Mouse (Mus musculus) kidney, adult 2 months (tissue): Measurements from ENCODE around the gene Olfr229. TPM values are rescaled to one million over a fixed set of nuclear protein-coding genes. Genes with fewer than 3 reads are reported as not detected.
"Not testable (repeated sequence)": the region's sequence is repeated elsewhere in the genome, so short reads cannot be mapped to it uniquely, and the experiment has no call there.

Experiments
- DNase-seq: peaks from one replicate; pipeline ENCODE4 v3.0.0; 2021
- H3K27ac ChIP-seq: fragments of 200-500 bp; 2 replicates; pipeline ENCODE4 v1.5.1; 2012; ENCODE audit warnings: low read depth, low read length, control low read depth, inconsistent platforms; ENCODE audit not compliant: insufficient read depth
- H3K27me3 ChIP-seq: fragments of 200-500 bp; replicated peaks from 2 replicates; pipeline ENCODE4 v1.6.1; 2012; ENCODE audit warnings: mild to moderate bottlenecking, moderate library complexity, low read length, inconsistent platforms; ENCODE audit not compliant: control insufficient read depth, insufficient read depth
- H3K36me3 ChIP-seq: fragments of 200-500 bp; 2 replicates; pipeline ENCODE4 v1.6.1; 2012; ENCODE audit warnings: mild to moderate bottlenecking, moderate library complexity, low read length, inconsistent platforms; ENCODE audit not compliant: control insufficient read depth, insufficient read depth
- H3K4me1 ChIP-seq: fragments of 200-500 bp; 2 replicates; pipeline ENCODE4 v1.6.1; 2011; ENCODE audit warnings: low read length; ENCODE audit not compliant: control insufficient read depth, insufficient read depth
- H3K4me3 ChIP-seq: fragments of 200-500 bp; 2 replicates; pipeline ENCODE4 v1.5.1; 2011; ENCODE audit warnings: mild to moderate bottlenecking, low read depth, low read length, control low read depth; ENCODE audit not compliant: insufficient read depth
- CTCF ChIP-seq: fragments of 200-500 bp; conservative IDR thresholded peaks from 2 replicates; pipeline ENCODE4 v1.5.1; 2011; ENCODE audit warnings: low read depth, mild to moderate bottlenecking, control low read depth, low read length, moderate library complexity, mixed read lengths; ENCODE audit not compliant: insufficient read depth, insufficient read length
- POLR2A ChIP-seq: fragments of 200-500 bp; IDR thresholded peaks from one replicate; pipeline ENCODE4 v1.6.1; 2011; ENCODE audit warnings: low read depth, low read length, control low read depth
- WGBS: fragments of 180-500 bp; shearing (Covaris S2); methylation state at CpG from one replicate; pipeline ENCODE4 v1.1.7; 2018; 5-methylcytosine and 5-hydroxymethylcytosine counted together
- polyA plus RNA-seq: library from polyadenylated mRNA; depleted of rRNA; stranded (reverse); fragments of >200 nt; gene quantifications from 2 replicates; pipeline ENCODE4 v1.2.3, GENCODE M21; 2012; rRNA removed

The Olfr229 gene
- not detected in 2 replicates for polyA plus RNA-seq

GRCm38 (mm10) chr9:39907036-39907435, at the start of gene Olfr229:
Gene Olfr229 (plus strand): TSS chr9:39907336.
- Histone ChIP-seq H3K27ac (no peak within 1 kb of the TSS), H3K36me3 (no peaks in the 10 kb centered on the region), H3K4me1 (no peaks in the 10 kb centered on the region), H3K27me3 (no peaks in the 10 kb centered on the region), H3K4me3 (no peak within 1 kb of the TSS)
- DNase-seq: no peak
- no peak for TF ChIP-seq POLR2A
- WGBS: 61% methylated on average over 2 of the region's 2 CpGs

- H3K4me3 ChIP-seq: no peak within 1 kb of the TSS
These were observed 41.0 kb upstream of the Olfr229 start, which contains the start of gene Olfr972 for GRCm38 (mm10) chr9:39866122-39866521. Gene Olfr972 (plus strand): TSS chr9:39866422.

GRCm38 (mm10) chr9:39871986-39872385, 35.1 kb upstream of the Olfr229 start:
- not testable (repeated sequence) for H3K27me3 ChIP-seq, H3K27ac ChIP-seq, H3K36me3 ChIP-seq, H3K4me1 ChIP-seq, DNase-seq, H3K4me3 ChIP-seq
- 87% methylated on average over 1 of the region's 1 CpGs for WGBS

More at GRCm38 (mm10) chr9:39866122-39866521, 41.0 kb upstream of the Olfr229 start, which contains the start of gene Olfr972:
- WGBS: 60% methylated on average over 2 of the region's 2 CpGs
- no peak within 1 kb of the TSS for H3K27ac ChIP-seq
- TF ChIP-seq CTCF (no peak), POLR2A (no peak)
- no peak for DNase-seq
- no peaks in the 10 kb centered on the region for H3K4me1 ChIP-seq
- no peaks in the 10 kb centered on the region for H3K27me3 ChIP-seq
- no peaks in the 10 kb centered on the region for H3K36me3 ChIP-seq

DNA sequence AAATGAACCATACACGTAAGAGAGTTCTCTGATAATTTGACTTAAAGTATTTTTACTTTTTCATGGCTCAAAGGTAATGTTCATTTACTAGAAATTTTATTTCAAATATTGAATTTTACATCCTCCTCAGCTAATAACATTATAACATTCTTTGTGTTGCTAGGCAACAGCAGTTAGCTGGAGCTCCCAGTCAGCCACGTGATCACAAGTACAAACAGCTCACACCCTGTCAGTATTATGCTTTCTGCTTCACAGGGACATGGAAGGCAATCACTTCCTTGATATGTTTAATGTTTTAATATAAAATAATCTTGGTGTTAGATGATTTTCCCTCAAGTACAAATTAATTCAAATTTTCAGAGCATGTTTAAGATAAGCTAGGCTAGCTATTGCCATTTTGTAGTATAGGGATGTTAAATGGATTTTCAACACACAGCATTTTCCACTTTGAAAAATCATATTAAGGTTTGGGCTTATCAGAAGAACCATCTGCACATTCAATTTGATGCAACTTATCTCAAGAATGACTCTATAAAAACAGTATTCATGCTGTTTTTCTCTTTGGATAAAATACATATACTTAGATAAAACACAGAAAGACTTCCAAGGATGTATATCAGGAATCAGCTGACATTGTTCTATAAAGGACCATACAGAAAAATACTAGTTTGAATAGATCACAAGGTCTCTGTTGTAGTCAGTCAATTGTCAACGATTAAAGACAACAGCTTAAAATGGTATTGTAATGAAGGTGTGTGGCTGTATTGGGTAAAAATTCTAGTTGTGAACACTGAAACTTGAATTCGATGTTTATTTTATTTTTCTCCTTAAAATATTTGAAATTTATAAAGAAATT, 29.4 kb upstream of the Olfr229 start:
- WGBS: no CpG with 5 or more reads among the region's 4 CpGs
- not testable (repeated sequence) for H3K4me3 ChIP-seq

DNA sequence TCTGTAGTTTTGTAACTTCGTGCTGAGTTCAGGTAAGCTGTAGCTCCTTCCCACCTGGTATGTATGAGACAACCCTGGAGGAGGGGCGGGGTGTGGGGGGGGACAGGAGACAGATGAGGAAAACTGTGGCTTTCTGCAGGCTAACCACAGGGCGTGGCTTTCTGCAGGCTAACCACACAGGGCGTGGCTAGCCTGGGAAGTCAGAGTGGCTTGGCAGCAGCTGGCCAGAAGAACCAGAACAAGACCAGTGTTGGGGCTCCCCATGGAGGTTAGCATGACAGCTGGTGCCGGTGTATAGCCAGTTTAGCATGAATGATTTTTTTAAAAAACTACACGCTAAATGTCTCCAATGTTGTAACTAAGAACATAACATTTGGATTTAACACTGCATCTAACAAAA, 2.0 kb upstream of the Olfr229 start:
- TF ChIP-seq CTCF (no peak), POLR2A (no peak)
- H3K27me3 ChIP-seq: no peaks in the 10 kb centered on the region

More for the DNA sequence above, 29.4 kb upstream of the Olfr229 start:
- not testable (repeated sequence) for H3K27ac ChIP-seq, H3K36me3 ChIP-seq, H3K4me1 ChIP-seq, H3K27me3 ChIP-seq, DNase-seq

GRCm38 (mm10) chr9:39909939-39910338, 2.8 kb downstream of the Olfr229 start:
- H3K27ac ChIP-seq: no peak overlapping the region
- WGBS: 76% methylated on average over 3 of the region's 3 CpGs
- H3K4me1 ChIP-seq: no peaks in the 10 kb centered on the region
- no peak for TF ChIP-seq CTCF
- TF ChIP-seq POLR2A: no peak
- no peaks in the 10 kb centered on the region for H3K27me3 ChIP-seq
- H3K36me3 ChIP-seq: no peaks in the 10 kb centered on the region
- no peak for DNase-seq
- no peak overlapping the region for H3K4me3 ChIP-seq

More for the DNA sequence above, 2.0 kb upstream of the Olfr229 start:
- H3K4me3 ChIP-seq: no peak overlapping the region
- no peaks in the 10 kb centered on the region for H3K4me1 ChIP-seq
- no peak for DNase-seq
- WGBS: 73% methylated on average over 6 of the region's 6 CpGs
- no peaks in the 10 kb centered on the region for H3K36me3 ChIP-seq
- no peak overlapping the region for H3K27ac ChIP-seq

- no CpG with 5 or more reads among the region's 4 CpGs for WGBS
- H3K36me3 ChIP-seq, DNase-seq, H3K27ac ChIP-seq, H3K4me3 ChIP-seq, H3K27me3 ChIP-seq, H3K4me1 ChIP-seq: not testable (repeated sequence)
These were observed 21.1 kb downstream of the Olfr229 start for GRCm38 (mm10) chr9:39927975-39928836.

DNA sequence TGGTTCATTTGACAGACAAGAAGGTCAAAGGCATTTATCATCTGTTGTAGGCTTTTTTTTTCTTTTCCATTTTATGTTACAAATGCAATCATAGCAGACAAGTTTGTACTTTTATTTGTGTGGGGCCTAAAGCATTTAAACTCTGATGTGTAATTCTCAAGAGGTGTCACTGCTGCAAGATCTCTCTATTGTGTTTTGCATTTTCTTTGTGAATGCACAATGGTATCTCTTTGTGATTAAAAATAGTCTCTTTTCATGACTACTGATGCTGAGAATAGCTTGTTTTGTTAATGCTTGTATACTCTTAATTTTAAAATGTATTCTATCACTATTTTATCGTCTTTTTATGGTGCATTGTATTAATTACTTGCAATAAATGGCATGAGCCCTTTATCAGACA, 21.7 kb downstream of the Olfr229 start:
- H3K4me1 ChIP-seq, H3K36me3 ChIP-seq, DNase-seq, H3K4me3 ChIP-seq, H3K27me3 ChIP-seq, H3K27ac ChIP-seq: not testable (repeated sequence)
- 76% methylated on average over 1 of the region's 1 CpGs for WGBS
